Mouse (Mus musculus) ES-Bruce4 (cell line): Measurements from ENCODE around the gene Pbx1. TPM values are rescaled to one million over a fixed set of nuclear protein-coding genes. Genes with fewer than 3 reads are reported as not detected.

ENCODE experiments used
- H3K27ac ChIP-seq: 2 replicates; pipeline ENCODE4 v1.5.1; 2012; ENCODE audit warnings: low read length, inconsistent platforms; ENCODE audit not compliant: insufficient read depth
- H3K27me3 ChIP-seq: 2 replicates; pipeline ENCODE4 v1.6.1; 2012; ENCODE audit warnings: mild to moderate bottlenecking, low read length, inconsistent platforms; ENCODE audit not compliant: control insufficient read depth, poor library complexity, insufficient read depth, severe bottlenecking
- H3K36me3 ChIP-seq: 2 replicates; pipeline ENCODE4 v1.6.1; 2012; ENCODE audit warnings: inconsistent platforms, mild to moderate bottlenecking, low read length, moderate library complexity; ENCODE audit not compliant: control insufficient read depth, poor library complexity, insufficient read depth, severe bottlenecking
- H3K4me1 ChIP-seq: one replicate; pipeline ENCODE4 v1.8.1; 2011; ENCODE audit warnings: low read length; ENCODE audit not compliant: control insufficient read depth, insufficient read depth
- H3K4me3 ChIP-seq: 2 replicates; pipeline ENCODE4 v1.5.1; 2011; ENCODE audit warnings: low read depth, mild to moderate bottlenecking, low read length
- H3K9ac ChIP-seq: 2 replicates; pipeline ENCODE4 v1.6.1; 2012; ENCODE audit warnings: low read depth, mild to moderate bottlenecking, inconsistent platforms; ENCODE audit not compliant: poor library complexity, severe bottlenecking
- H3K9me3 ChIP-seq: replicated peaks from 2 replicates; pipeline ENCODE4 v1.6.1; 2012; ENCODE audit warnings: mild to moderate bottlenecking, low read length, inconsistent platforms; ENCODE audit not compliant: control insufficient read depth, poor library complexity, insufficient read depth, severe bottlenecking
- CTCF ChIP-seq: IDR thresholded peaks from one replicate; pipeline ENCODE4 v1.8.1; 2011; ENCODE audit warnings: low read depth, low read length
- EP300 ChIP-seq: IDR thresholded peaks from 2 replicates; pipeline ENCODE4 v1.6.1; 2011; ENCODE audit warnings: low read depth, low read length; ENCODE audit not compliant: insufficient read depth
- POLR2A ChIP-seq: IDR thresholded peaks from one replicate; pipeline ENCODE4 v1.8.1; 2011; ENCODE audit warnings: low read length; ENCODE audit not compliant: insufficient read depth
- polyA plus RNA-seq: library from polyadenylated mRNA; stranded (reverse); fragments of >200 nt; gene quantifications from 2 replicates; pipeline ENCODE4 v1.2.4, GENCODE M21; 2011; ENCODE audit warnings: low read depth; ENCODE audit not compliant: missing spikeins, insufficient read depth, insufficient read length

Pbx1 gene
- polyA plus RNA-seq, 1 experiment = 28.0 TPM

- Histone ChIP-seq H3K9me3 (no peaks in the 10 kb centered on the region), H3K9ac (no peak overlapping the region), H3K4me3 (no peak overlapping the region), H3K36me3 (no peaks in the 10 kb centered on the region), H3K27ac (no peak overlapping the region), H3K27me3 (no peaks in the 10 kb centered on the region; the same call in 1 of the 2 replicates), H3K4me1 (no peaks in the 10 kb centered on the region)
- TF ChIP-seq EP300 (no peak), POLR2A (no peak), CTCF (no peak)
Observed at GRCm38 (mm10) chr1:168428255-168428654, 3.8 kb downstream of the Pbx1 start.

DNA sequence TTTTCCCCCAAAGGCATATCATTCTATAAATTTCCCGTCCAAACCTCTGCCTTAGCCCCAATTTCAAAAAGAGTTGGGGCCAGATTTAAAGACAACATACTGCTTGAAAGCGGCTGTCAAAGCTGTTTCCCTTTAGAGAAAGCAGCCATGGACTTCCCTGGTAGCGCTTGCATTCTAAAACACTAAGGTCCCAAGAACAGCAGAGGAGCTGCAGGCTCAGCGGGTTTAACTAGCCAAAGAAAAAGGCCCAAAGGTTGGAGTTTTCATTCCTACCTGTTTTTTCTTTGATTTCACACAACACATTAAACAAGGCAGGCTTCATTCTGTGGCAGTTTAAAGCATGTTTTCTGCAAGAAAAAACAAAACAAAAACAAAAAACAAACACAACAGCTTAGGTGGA, 4.5 kb downstream of the Pbx1 start:
- Histone ChIP-seq H3K9me3 (no peaks in the 10 kb centered on the region), H3K27me3 (no peaks in the 10 kb centered on the region; the same call in 1 of the 2 replicates), H3K4me1 (no peaks in the 10 kb centered on the region), H3K27ac (no peak overlapping the region), H3K4me3 (no peak overlapping the region), H3K36me3 (no peaks in the 10 kb centered on the region), H3K9ac (no peak overlapping the region)
- TF ChIP-seq CTCF = no peak
- no peak for TF ChIP-seq EP300
- TF ChIP-seq POLR2A = no peak

DNA sequence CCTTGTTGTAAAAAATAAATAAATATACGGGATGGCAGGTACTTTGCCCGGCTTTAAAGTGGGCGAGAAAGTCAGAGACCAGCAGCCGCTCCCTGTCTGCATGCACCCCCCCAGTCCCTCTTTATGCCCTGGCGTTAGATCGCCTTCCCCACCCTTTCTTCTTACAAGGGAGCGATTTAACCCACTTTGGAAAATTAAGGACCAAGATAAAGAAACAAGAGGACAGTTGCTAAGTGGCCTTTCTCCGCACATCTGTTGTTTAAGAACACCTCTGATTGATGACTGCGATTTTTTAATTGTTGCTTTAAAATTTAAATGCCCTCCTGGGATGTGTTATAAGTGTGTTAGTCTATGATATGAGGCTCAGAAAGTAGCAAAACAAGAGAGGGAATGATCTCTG, 5.2 kb downstream of the Pbx1 start:
- no peaks in the 10 kb centered on the region for H3K4me1 ChIP-seq
- H3K9me3 ChIP-seq = no peaks in the 10 kb centered on the region
- no peak overlapping the region for H3K9ac ChIP-seq
- TF ChIP-seq CTCF = no peak
- no peak overlapping the region for H3K4me3 ChIP-seq
- H3K27me3 ChIP-seq = no peaks in the 10 kb centered on the region; the same call in 1 of the 2 replicates
- no peaks in the 10 kb centered on the region for H3K36me3 ChIP-seq
- no peak overlapping the region for H3K27ac ChIP-seq

- no peak for TF ChIP-seq POLR2A
- TF ChIP-seq CTCF = no peak
- TF ChIP-seq EP300 = no peak
- Histone ChIP-seq H3K36me3 (no peaks in the 10 kb centered on the region), H3K27me3 (no peaks in the 10 kb centered on the region; the same call in 1 of the 2 replicates), H3K4me3 (no peak overlapping the region), H3K9me3 (no peaks in the 10 kb centered on the region), H3K9ac (no peak overlapping the region), H3K27ac (no peak overlapping the region), H3K4me1 (no peaks in the 10 kb centered on the region)
Observed at GRCm38 (mm10) chr1:168426281-168426680, 5.8 kb downstream of the Pbx1 start.

- Histone ChIP-seq H3K27me3 (no peaks in the 10 kb centered on the region; the same call in 1 of the 2 replicates), H3K9ac (no peak overlapping the region), H3K4me1 (no peaks in the 10 kb centered on the region), H3K9me3 (no peaks in the 10 kb centered on the region), H3K27ac (no peak overlapping the region), H3K4me3 (no peak overlapping the region), H3K36me3 (no peaks in the 10 kb centered on the region)
- TF ChIP-seq EP300 (no peak), CTCF (no peak), POLR2A (no peak)
Observed at GRCm38 (mm10) chr1:168425017-168425705, 6.9 kb downstream of the Pbx1 start.

DNA sequence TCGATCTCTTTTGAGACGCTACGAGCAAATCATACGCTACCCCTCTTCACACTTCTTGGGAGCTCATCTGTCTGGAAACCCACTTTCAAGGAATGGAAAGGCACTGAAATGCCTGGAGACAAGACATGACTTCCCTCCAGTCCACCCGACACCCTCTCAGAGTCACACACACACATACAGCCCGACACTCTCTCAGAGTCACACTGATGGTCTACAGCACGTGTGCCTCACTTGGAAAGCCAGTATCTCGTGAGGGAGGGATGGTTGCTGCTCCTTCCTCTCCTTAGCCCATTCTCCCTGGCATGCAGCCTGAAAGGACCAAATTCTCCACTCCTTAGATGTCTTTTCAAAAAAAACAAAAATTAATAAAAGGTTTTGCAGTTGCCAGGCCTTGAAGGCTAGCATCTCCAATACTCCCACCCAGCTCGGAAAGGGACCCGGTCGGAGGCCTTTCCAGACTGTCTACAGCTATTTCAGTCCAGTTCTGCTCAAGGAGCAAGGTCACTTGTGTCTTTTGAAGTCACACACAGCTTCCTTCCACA, 8.6 kb downstream of the Pbx1 start:
- H3K27me3 ChIP-seq = no peaks in the 10 kb centered on the region; the same call in 1 of the 2 replicates
- H3K36me3 ChIP-seq = no peaks in the 10 kb centered on the region
- TF ChIP-seq EP300 = no peak
- TF ChIP-seq CTCF = no peak
- TF ChIP-seq POLR2A = no peak
- H3K4me1 ChIP-seq = no peaks in the 10 kb centered on the region
- H3K4me3 ChIP-seq = no peak overlapping the region
- H3K27ac ChIP-seq = no peak overlapping the region
- no peak overlapping the region for H3K9ac ChIP-seq
- no peaks in the 10 kb centered on the region for H3K9me3 ChIP-seq
